Mouse (Mus musculus) lung, postnatal 36 days (tissue): Measurements from ENCODE around the gene Pot1b.

Experiments
- DNase-seq: peaks from one replicate; pipeline ENCODE4 v3.0.0; 2022; ENCODE audit warnings: mixed read lengths

The Pot1b gene

DNA sequence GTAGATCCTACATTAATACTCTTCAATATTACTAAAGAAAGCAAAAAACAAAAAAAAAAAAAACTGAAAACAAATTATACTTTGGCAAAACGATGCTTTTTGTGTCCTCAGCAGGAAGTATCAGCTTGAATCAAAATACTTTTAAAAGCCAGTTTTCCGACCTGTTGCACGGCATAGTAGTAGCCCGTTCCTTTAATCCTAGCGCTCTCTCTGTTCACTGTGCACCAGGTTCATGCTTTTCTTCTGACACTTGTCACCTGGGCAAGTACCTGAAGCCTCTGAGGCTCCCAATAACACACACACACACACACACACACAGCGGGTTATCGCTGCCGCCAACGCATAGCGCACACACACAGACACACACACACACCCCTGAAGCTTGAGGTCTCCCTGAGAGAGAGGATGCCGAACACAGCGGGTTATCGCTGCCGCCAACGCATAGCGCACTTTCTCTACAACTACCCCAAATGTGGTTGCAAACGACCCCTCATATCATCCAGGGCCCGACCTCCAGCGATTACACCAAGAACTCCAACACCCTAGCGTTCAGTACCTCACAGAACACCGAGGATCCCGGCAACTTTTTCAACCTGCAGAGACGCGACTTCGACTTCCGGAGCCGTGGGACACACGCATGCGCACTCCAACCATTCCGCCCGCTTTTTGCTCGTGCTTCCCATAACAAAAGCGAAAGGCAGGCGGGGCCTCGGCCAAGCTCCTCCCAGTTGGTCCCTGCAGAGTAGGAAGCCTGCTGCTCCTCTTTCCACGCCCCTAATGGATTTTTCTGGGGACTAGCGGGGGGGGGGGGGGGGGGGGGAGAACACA lies at the start of gene Pot1b:
Gene Pot1b (minus strand): TSS at position 645 of the 828 bp plus-strand sequence.
- DNase-seq, result peak; percentile 100

GRCm38 (mm10) chr17:55751170-55751569 lies 38.7 kb upstream of the Pot1b start:
- DNase-seq, result no peak

DNA sequence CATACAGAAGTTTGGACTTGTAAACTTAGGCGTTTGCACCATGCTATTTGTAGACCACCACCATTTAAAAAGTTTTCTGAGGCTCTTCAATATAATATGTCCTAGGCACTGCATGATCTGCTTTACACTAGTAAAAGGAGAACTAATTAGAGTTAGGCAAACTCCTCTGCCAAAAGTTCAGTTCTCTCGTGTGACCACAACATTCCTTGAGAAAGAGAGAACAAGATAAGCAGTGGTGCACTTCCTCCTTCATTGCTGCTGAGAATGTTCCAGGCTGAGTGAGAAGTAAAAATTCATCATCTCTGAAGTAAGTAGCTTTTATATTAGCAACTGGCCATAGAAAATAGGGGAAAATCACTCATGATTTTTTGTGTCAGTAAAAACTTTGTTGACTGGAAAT lies 37.4 kb upstream of the Pot1b start, which contains the start of gene Adgre4:
Gene Adgre4 (plus strand): TSS at position 199 of the 400 bp plus-strand sequence.
- DNase-seq, result peak; percentile 15

- DNase-seq, result no peak
These were observed 24.2 kb upstream of the Pot1b start for GRCm38 (mm10) chr17:55736675-55737074.

DNA sequence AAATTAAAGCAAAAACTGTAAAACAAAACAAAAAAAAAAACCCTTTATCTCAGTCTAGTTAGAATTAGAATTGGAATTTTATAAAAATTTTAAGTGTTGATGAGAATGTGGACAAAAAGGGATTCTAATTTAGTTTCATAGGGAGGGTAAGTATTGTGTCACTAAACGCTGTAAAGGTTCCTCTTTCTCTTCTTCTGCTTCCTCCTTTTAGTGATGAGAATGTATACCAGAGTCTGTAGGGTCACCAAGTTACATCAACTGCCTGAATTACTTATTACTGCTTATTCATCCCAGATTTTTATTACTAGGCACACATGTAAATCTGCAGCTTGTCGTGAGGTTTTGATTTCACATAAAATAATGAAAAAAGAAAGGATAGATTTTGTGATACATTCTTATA lies 13.8 kb upstream of the Pot1b start:
- DNase-seq, result no peak

- DNase-seq, result no peak
These were observed 9.8 kb upstream of the Pot1b start for GRCm38 (mm10) chr17:55722250-55722649.

GRCm38 (mm10) chr17:55721270-55721669 lies 8.8 kb upstream of the Pot1b start:
- no peak for DNase-seq

DNA sequence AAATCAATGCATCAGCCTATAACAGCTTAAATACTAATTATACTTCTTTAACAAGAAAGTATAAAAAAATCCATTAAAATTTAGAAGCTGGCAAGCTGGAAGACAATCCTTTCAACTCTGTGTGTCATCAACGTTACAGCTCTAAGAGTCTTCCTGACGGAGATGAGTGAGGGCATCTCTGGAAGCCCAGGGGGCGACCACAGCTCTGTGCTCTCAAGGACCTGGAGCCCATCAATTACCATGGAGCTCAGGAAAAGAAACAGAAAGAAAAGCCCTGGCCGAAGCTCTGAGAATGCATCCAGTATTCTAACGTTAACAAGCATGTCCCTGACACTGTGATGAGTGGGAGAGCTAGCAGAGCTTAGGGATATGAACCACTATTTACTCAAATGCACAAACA lies 9.6 kb downstream of the Pot1b start:
- no peak for DNase-seq

GRCm38 (mm10) chr17:55702161-55702820 lies 10.1 kb downstream of the Pot1b start:
- peak; percentile 89 for DNase-seq

DNA sequence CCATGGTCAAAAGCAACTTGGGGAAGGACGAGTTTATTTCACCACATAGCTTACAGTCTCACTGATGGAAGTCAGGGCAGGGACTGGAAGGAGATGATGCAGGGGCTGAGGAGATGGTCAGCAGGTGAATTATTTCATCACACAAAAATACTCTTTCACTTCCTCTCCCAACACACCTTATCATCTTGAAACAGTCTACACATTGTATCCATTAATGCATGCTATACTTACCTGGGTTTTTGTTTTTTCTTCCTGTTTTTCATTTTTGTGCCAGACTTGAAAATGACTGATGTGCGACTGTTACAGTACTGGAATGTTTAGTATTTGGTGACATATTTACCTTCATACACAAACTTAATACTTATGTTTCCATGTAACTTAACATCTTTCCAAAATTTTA lies 13.0 kb downstream of the Pot1b start:
- DNase-seq, result no peak

- DNase-seq, result no peak
These were observed 51.3 kb downstream of the Pot1b start for GRCm38 (mm10) chr17:55661099-55661498.

DNA sequence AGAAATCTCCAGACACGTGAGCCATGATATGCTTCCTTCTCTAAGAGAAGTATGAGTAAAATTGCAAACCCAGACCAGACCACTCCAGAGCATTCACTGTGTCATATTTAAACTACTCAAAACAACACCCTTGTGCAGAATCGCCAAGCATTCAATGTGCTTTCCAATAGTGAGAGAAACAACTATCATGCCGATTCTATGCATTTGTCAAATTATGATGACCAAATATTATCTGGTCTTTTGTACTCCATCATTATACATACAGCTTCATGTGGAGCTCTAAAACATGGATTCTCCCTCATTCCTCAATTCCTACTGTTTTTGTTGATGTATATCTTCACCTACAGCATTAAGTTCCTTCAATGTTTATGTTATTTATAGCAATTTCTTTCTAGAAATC lies 87.3 kb downstream of the Pot1b start, which contains the start of gene Vmn2r118:
Gene Vmn2r118 (minus strand): TSS at position 101 of the 400 bp plus-strand sequence.
- no peak for DNase-seq
